Mouse (Mus musculus) thymus, adult 2 months (tissue): ENCODE data around the gene Ccdc114.

Experiments used
- CTCF ChIP-seq: fragments of 200-500 bp; IDR thresholded peaks from 2 replicates; pipeline ENCODE4 v1.5.1; 2012; ENCODE audit warnings: mild to moderate bottlenecking, control low read depth, low read length, moderate library complexity, borderline replicate concordance; ENCODE audit not compliant: control insufficient read depth, poor library complexity, insufficient read depth; ENCODE audit errors: extremely low read depth
- POLR2A ChIP-seq: fragments of 200-500 bp; IDR thresholded peaks from 2 replicates; pipeline ENCODE4 v1.6.1; 2012; ENCODE audit warnings: mild to moderate bottlenecking, low read length, control low read depth, moderate library complexity; ENCODE audit not compliant: control insufficient read depth, poor library complexity, insufficient read depth; ENCODE audit errors: extremely low read depth

DNA sequence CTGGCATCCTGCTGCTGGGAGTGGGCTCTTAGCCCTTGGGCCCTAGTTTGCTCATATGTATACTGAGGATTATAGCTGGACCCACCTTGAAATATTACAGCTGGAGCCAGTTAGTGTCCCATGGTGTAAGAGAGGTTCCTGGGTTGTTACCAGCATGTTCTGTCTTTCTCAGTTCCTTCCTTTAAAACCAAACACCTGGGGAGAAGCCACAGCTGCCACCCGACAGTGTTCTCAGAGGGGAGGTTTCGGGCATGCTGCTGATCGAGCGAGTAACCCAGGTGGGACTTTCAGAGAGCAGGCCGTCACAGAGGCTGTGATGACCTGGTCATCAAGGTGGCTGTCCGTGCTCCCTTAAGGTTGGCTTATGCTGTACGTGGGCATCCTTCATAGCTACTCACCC lies 47.0 kb upstream of the Ccdc114 start:
- TF ChIP-seq POLR2A (no peak), CTCF (no peak)
